Mouse (Mus musculus) stomach, embryonic 16.5 days (tissue): Measurements from ENCODE around the gene Sh3pxd2a. TPM values are rescaled to one million over a fixed set of nuclear protein-coding genes. Genes with fewer than 3 reads are reported as not detected.

Source experiments
- ATAC-seq: fragments of 200-750 bp; cut with Nextera tagmentation; 2 replicates; pipeline ENCODE4 v1.8.0; 2017; ENCODE audit warnings: moderate number of reproducible peaks, moderate TSS enrichment; ENCODE audit not compliant: insufficient read depth, low FRiP score
- H3K27ac ChIP-seq: fragments of 300-500 bp; sonication (generic); 2 replicates; pipeline ENCODE4 v1.5.1; 2014; ENCODE audit warnings: low read length
- H3K27me3 ChIP-seq: fragments of 300-500 bp; sonication (generic); 2 replicates; pipeline ENCODE4 v1.6.1; 2014; ENCODE audit warnings: low read length, control low read depth, mixed read lengths; ENCODE audit not compliant: control insufficient read depth, insufficient read depth
- H3K36me3 ChIP-seq: fragments of 300-500 bp; sonication (generic); 2 replicates; pipeline ENCODE4 v1.6.1; 2014; ENCODE audit warnings: low read length; ENCODE audit not compliant: control insufficient read depth, insufficient read depth
- H3K4me1 ChIP-seq: fragments of 300-500 bp; sonication (generic); 2 replicates; pipeline ENCODE4 v1.6.1; 2014; ENCODE audit warnings: low read length, control low read depth, mixed read lengths; ENCODE audit not compliant: control insufficient read depth, insufficient read depth
- H3K4me2 ChIP-seq: fragments of 300-500 bp; sonication (generic); 2 replicates; pipeline ENCODE4 v1.6.1; 2014; ENCODE audit warnings: low read depth, low read length, mixed read lengths
- H3K4me3 ChIP-seq: fragments of 300-500 bp; sonication (generic); replicated peaks from 2 replicates; pipeline ENCODE4 v1.5.1; 2014; ENCODE audit warnings: mild to moderate bottlenecking, low read length
- H3K9ac ChIP-seq: fragments of 300-500 bp; sonication (generic); 2 replicates; pipeline ENCODE4 v1.6.1; 2014; ENCODE audit warnings: low read length
- H3K9me3 ChIP-seq: fragments of 300-500 bp; sonication (generic); replicated peaks from 2 replicates; pipeline ENCODE4 v1.6.1; 2016; ENCODE audit warnings: low read length, control low read depth; ENCODE audit not compliant: control insufficient read depth
- WGBS: fragments of 180-500 bp; shearing (Covaris S2); extraction: QIAGEN DNeasy Blood & Tissue Kit; methylation state at CpG from one replicate; pipeline ENCODE4 v1.1.7; 2014; 5-methylcytosine and 5-hydroxymethylcytosine counted together
- polyA plus RNA-seq: library from polyadenylated mRNA; unstranded; fragments of >200 nt; fragmentation: Nextera tagmentation; extraction: Ambion mirVana; gene quantifications from 2 replicates; pipeline ENCODE4 v1.2.1, GENCODE M21; 2015

Gene Sh3pxd2a
- polyA plus RNA-seq, 1 experiment from 2014 or later = 6.6 TPM

- 54% methylated on average over 6 of the region's 6 CpGs for WGBS
Observed at GRCm38 (mm10) chr19:47255919-47256318, 208.3 kb downstream of the Sh3pxd2a start.

DNA sequence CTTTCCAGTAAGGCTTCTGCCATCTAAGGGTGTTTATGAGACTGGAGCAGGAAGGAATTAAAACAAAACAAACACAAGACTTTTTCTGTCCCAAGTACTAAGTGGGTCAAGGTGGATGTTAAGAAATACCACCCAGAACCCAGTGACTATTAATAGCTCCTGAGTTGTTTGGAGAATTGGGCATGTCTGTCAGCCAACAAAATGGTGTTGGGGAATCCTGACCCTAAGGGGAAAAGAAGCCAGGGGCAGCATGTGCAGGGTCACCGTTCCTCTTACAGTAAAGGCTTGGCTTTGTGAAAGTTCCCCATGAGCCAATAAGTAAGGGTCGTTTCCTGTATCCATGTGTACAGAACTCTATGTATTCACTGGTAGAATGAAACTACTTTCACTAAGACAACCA is 209.2 kb downstream of the Sh3pxd2a start:
- ATAC-seq = no peak
- Histone ChIP-seq H3K4me1 (peaks cover 7% of the 10 kb centered on the region; the same call in 1 of the 2 replicates), H3K4me2 (no peak overlapping the region), H3K9me3 (no peaks in the 10 kb centered on the region), H3K36me3 (no peaks in the 10 kb centered on the region), H3K9ac (no peak overlapping the region), H3K27me3 (peaks cover 30% of the 10 kb centered on the region), H3K27ac (no peak overlapping the region), H3K4me3 (no peak overlapping the region)
- WGBS = 56% methylated on average over 2 of the region's 2 CpGs

More at GRCm38 (mm10) chr19:47255919-47256318, 208.3 kb downstream of the Sh3pxd2a start:
- Histone ChIP-seq H3K36me3 (no peaks in the 10 kb centered on the region), H3K4me1 (peaks cover 7% of the 10 kb centered on the region; the same call in 1 of the 2 replicates), H3K27me3 (peaks cover 30% of the 10 kb centered on the region), H3K9me3 (no peaks in the 10 kb centered on the region), H3K4me3 (no peak overlapping the region), H3K9ac (no peak overlapping the region), H3K27ac (no peak overlapping the region), H3K4me2 (no peak overlapping the region)
- ATAC-seq = no peak

- Histone ChIP-seq H3K9me3 (no peaks in the 10 kb centered on the region), H3K27ac (no peak overlapping the region), H3K9ac (peak overlapping the region; percentile 63), H3K4me1 (peaks cover 16% of the 10 kb centered on the region), H3K36me3 (no peaks in the 10 kb centered on the region), H3K27me3 (peaks cover 30% of the 10 kb centered on the region), H3K4me2 (peak overlapping the region; percentile 57), H3K4me3 (peak overlapping the region; percentile 42)
- 4% methylated on average over 90 of the region's 90 CpGs for WGBS
- ATAC-seq = peak; percentile 42; the same call in 1 of the 2 replicates
Observed at GRCm38 (mm10) chr19:47253053-47253628, 211.1 kb downstream of the Sh3pxd2a start.

GRCm38 (mm10) chr19:47250931-47251330 is 213.3 kb downstream of the Sh3pxd2a start:
- H3K9ac ChIP-seq = no peak overlapping the region
- no peak overlapping the region for H3K27ac ChIP-seq
- H3K4me3 ChIP-seq = no peak overlapping the region
- H3K4me2 ChIP-seq = no peak overlapping the region
- no peaks in the 10 kb centered on the region for H3K9me3 ChIP-seq
- H3K27me3 ChIP-seq = peaks cover 30% of the 10 kb centered on the region
- no peak for ATAC-seq
- no peaks in the 10 kb centered on the region for H3K36me3 ChIP-seq
- 84% methylated on average over 6 of the region's 6 CpGs for WGBS
- H3K4me1 ChIP-seq = peaks cover 24% of the 10 kb centered on the region

GRCm38 (mm10) chr19:47248906-47249568 is 215.2 kb downstream of the Sh3pxd2a start:
- Histone ChIP-seq H3K4me3 (no peak overlapping the region), H3K27me3 (peaks cover 26% of the 10 kb centered on the region), H3K4me1 (peaks cover 24% of the 10 kb centered on the region), H3K27ac (no peak overlapping the region), H3K4me2 (no peak overlapping the region), H3K36me3 (no peaks in the 10 kb centered on the region), H3K9ac (peak overlapping the region; percentile 37; the same call in 1 of the 2 replicates), H3K9me3 (no peaks in the 10 kb centered on the region)
- 56% methylated on average over 16 of the region's 16 CpGs for WGBS
- ATAC-seq = no peak

GRCm38 (mm10) chr19:47248296-47248695 is 215.9 kb downstream of the Sh3pxd2a start:
- Histone ChIP-seq H3K4me3 (no peak overlapping the region), H3K27me3 (peaks cover 19% of the 10 kb centered on the region), H3K4me1 (peaks cover 26% of the 10 kb centered on the region), H3K36me3 (no peaks in the 10 kb centered on the region), H3K4me2 (no peak overlapping the region), H3K9ac (peak overlapping the region; percentile 44; the same call in 1 of the 2 replicates), H3K9me3 (no peaks in the 10 kb centered on the region), H3K27ac (no peak overlapping the region)
- 61% methylated on average over 7 of the region's 7 CpGs for WGBS
- no peak for ATAC-seq

- H3K4me3 ChIP-seq = no peak overlapping the region
- H3K4me2 ChIP-seq = no peak overlapping the region
- peaks cover 14% of the 10 kb centered on the region for H3K27me3 ChIP-seq
- WGBS = 14% methylated on average over 11 of the region's 11 CpGs
- H3K4me1 ChIP-seq = peaks cover 21% of the 10 kb centered on the region
- no peaks in the 10 kb centered on the region for H3K9me3 ChIP-seq
- H3K36me3 ChIP-seq = no peaks in the 10 kb centered on the region
- ATAC-seq = no peak
- no peak overlapping the region for H3K27ac ChIP-seq
- H3K9ac ChIP-seq = peak overlapping the region; percentile 44; the same call in 1 of the 2 replicates
Observed at GRCm38 (mm10) chr19:47247791-47248190, 216.4 kb downstream of the Sh3pxd2a start.

DNA sequence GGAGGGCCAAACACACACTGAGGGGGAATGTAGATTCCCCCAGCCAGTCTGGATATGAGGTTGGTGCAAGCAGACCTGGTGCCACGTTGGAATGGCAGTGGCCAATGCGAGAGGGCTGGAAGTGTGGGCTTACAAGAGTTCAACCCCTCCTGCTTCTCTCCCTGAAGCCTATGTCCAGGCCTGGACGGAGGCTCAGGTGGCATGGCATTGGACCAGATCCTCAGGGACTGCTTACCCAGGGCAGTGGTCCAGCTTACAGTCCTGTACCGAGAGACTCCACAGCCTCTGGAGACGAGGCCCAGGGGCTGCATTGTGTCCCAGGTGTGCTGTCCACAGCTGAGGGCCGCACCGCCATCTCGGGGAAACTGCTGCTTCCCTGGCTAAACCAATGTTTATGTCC is 218.7 kb downstream of the Sh3pxd2a start:
- no peak for ATAC-seq
- H3K4me3 ChIP-seq = no peak overlapping the region
- H3K9me3 ChIP-seq = no peaks in the 10 kb centered on the region
- 70% methylated on average over 8 of the region's 8 CpGs for WGBS
- no peak overlapping the region for H3K4me2 ChIP-seq
- no peak overlapping the region for H3K27ac ChIP-seq
- no peak overlapping the region for H3K9ac ChIP-seq
- no peaks in the 10 kb centered on the region for H3K36me3 ChIP-seq
- H3K27me3 ChIP-seq = no peaks in the 10 kb centered on the region; the same call in 1 of the 2 replicates
- peaks cover 21% of the 10 kb centered on the region for H3K4me1 ChIP-seq

- ATAC-seq = no peak
- WGBS = 73% methylated on average over 4 of the region's 4 CpGs
- Histone ChIP-seq H3K9ac (no peak overlapping the region), H3K27ac (no peak overlapping the region), H3K4me3 (no peak overlapping the region), H3K36me3 (no peaks in the 10 kb centered on the region), H3K27me3 (no peaks in the 10 kb centered on the region), H3K4me1 (peaks cover 4% of the 10 kb centered on the region; the same call in 1 of the 2 replicates), H3K4me2 (no peak overlapping the region), H3K9me3 (no peaks in the 10 kb centered on the region)
Observed at GRCm38 (mm10) chr19:47242227-47242626, 222.0 kb downstream of the Sh3pxd2a start.
